Mouse (Mus musculus) liver, embryonic 11.5 days (tissue): ENCODE data around the gene Rplp2. TPM values are rescaled to one million over a fixed set of nuclear protein-coding genes. Genes with fewer than 3 reads are reported as not detected.

Experiments
- ATAC-seq: fragments of 200-750 bp; cut with Nextera tagmentation; replicated peaks from 2 replicates; pipeline ENCODE4 v1.8.0; 2017; ENCODE audit warnings: moderate number of reproducible peaks, mild to moderate bottlenecking, moderate TSS enrichment, moderate library complexity; ENCODE audit not compliant: low FRiP score
- DNase-seq: peaks from one replicate; pipeline ENCODE4 v3.0.0-alpha.2; 2017; ENCODE audit warnings: low spot score
- H3K27ac ChIP-seq: fragments of 300-500 bp; sonication (generic); 2 replicates; pipeline ENCODE4 v1.5.1; 2014; ENCODE audit warnings: mild to moderate bottlenecking, low read depth, low read length, control low read depth
- H3K27me3 ChIP-seq: fragments of 300-500 bp; sonication (generic); replicated peaks from 2 replicates; pipeline ENCODE4 v1.6.1; 2014; ENCODE audit warnings: low read length, mixed read lengths; ENCODE audit not compliant: control insufficient read depth, insufficient read depth
- H3K36me3 ChIP-seq: fragments of 300-500 bp; sonication (generic); 2 replicates; pipeline ENCODE4 v1.6.1; 2014; ENCODE audit warnings: mild to moderate bottlenecking, low read length, moderate library complexity, mixed read lengths; ENCODE audit not compliant: control insufficient read depth, insufficient read depth
- H3K4me1 ChIP-seq: fragments of 300-500 bp; sonication (generic); replicated peaks from 2 replicates; pipeline ENCODE4 v1.6.1; 2014; ENCODE audit warnings: low read length, mixed read lengths; ENCODE audit not compliant: control insufficient read depth, insufficient read depth
- H3K4me2 ChIP-seq: fragments of 300-500 bp; sonication (generic); 2 replicates; pipeline ENCODE4 v1.6.1; 2014; ENCODE audit warnings: mild to moderate bottlenecking, control low read depth, moderate library complexity
- H3K4me3 ChIP-seq: fragments of 300-500 bp; sonication (generic); 2 replicates; pipeline ENCODE4 v1.5.1; 2014; ENCODE audit warnings: low read depth, low read length, control low read depth
- H3K9ac ChIP-seq: fragments of 300-500 bp; sonication (generic); 2 replicates; pipeline ENCODE4 v1.6.1; 2014; ENCODE audit warnings: low read depth, low read length, control low read depth
- H3K9me3 ChIP-seq: fragments of 300-500 bp; sonication (generic); 2 replicates; pipeline ENCODE4 v1.6.1; 2016; ENCODE audit warnings: low read length, inconsistent platforms, mixed read lengths; ENCODE audit not compliant: control insufficient read depth
- WGBS: fragments of 180-500 bp; shearing (Covaris S2); extraction: QIAGEN DNeasy Blood & Tissue Kit; methylation state at CpG from one replicate; pipeline ENCODE4 v1.1.7; 2014; 5-methylcytosine and 5-hydroxymethylcytosine counted together
- polyA plus RNA-seq: library from polyadenylated mRNA; unstranded; fragments of >200 nt; fragmentation: Nextera tagmentation; extraction: Ambion mirVana; gene quantifications from 2 replicates; pipeline ENCODE4 v1.2.1, GENCODE M21; 2014

Gene Rplp2
- polyA plus RNA-seq, 1 experiment from 2014 or later: 1,836 TPM

GRCm38 (mm10) chr7:141470637-141470944 is 23.4 kb downstream of the Rplp2 start:
- Histone ChIP-seq H3K27me3 (peaks cover 2% of the 10 kb centered on the region; the same call in 1 of the 2 replicates), H3K4me2 (no peak overlapping the region), H3K9ac (no peak overlapping the region), H3K4me1 (peaks cover 39% of the 10 kb centered on the region), H3K4me3 (no peak overlapping the region), H3K36me3 (peaks cover 23% of the 10 kb centered on the region), H3K27ac (no peak overlapping the region), H3K9me3 (no peaks in the 10 kb centered on the region)
- DNase-seq: no peak
- 86% methylated on average over 10 of the region's 10 CpGs for WGBS
- no peak for ATAC-seq

- no peaks in the 10 kb centered on the region for H3K27me3 ChIP-seq
- no peak overlapping the region for H3K4me3 ChIP-seq
- peaks cover 42% of the 10 kb centered on the region for H3K4me1 ChIP-seq
- ATAC-seq: no peak
- no peak overlapping the region for H3K9ac ChIP-seq
- 79% methylated on average over 1 of the region's 1 CpGs for WGBS
- no peak overlapping the region for H3K27ac ChIP-seq
- H3K9me3 ChIP-seq: no peaks in the 10 kb centered on the region
- H3K4me2 ChIP-seq: no peak overlapping the region
- no peak for DNase-seq
- H3K36me3 ChIP-seq: peaks cover 23% of the 10 kb centered on the region
Measured at GRCm38 (mm10) chr7:141471236-141471635, 24.1 kb downstream of the Rplp2 start.

- no peak overlapping the region for H3K4me3 ChIP-seq
- peaks cover 44% of the 10 kb centered on the region for H3K4me1 ChIP-seq
- H3K9ac ChIP-seq: no peak overlapping the region
- DNase-seq (no peak), ATAC-seq (no peak)
- H3K27ac ChIP-seq: no peak overlapping the region
- no peaks in the 10 kb centered on the region for H3K27me3 ChIP-seq
- WGBS: 73% methylated on average over 6 of the region's 6 CpGs
- H3K4me2 ChIP-seq: no peak overlapping the region
- no peaks in the 10 kb centered on the region for H3K9me3 ChIP-seq
- peaks cover 23% of the 10 kb centered on the region for H3K36me3 ChIP-seq
Measured at GRCm38 (mm10) chr7:141472226-141472625, 25.1 kb downstream of the Rplp2 start.

- Histone ChIP-seq H3K4me2 (no peak overlapping the region), H3K4me3 (no peak overlapping the region), H3K4me1 (peaks cover 49% of the 10 kb centered on the region), H3K27ac (no peak overlapping the region), H3K9ac (no peak overlapping the region), H3K36me3 (peaks cover 23% of the 10 kb centered on the region), H3K27me3 (no peaks in the 10 kb centered on the region), H3K9me3 (no peaks in the 10 kb centered on the region)
- DNase-seq (no peak), ATAC-seq (no peak)
- 92% methylated on average over 6 of the region's 6 CpGs for WGBS
Measured at GRCm38 (mm10) chr7:141472763-141473162, 25.6 kb downstream of the Rplp2 start.

GRCm38 (mm10) chr7:141474160-141474559 is 27.0 kb downstream of the Rplp2 start:
- DNase-seq: no peak
- peak overlapping the region; percentile 88 for H3K4me3 ChIP-seq
- peak overlapping the region; percentile 85 for H3K9ac ChIP-seq
- no peak for ATAC-seq
- H3K36me3 ChIP-seq: peaks cover 23% of the 10 kb centered on the region
- H3K9me3 ChIP-seq: no peaks in the 10 kb centered on the region
- peaks cover 45% of the 10 kb centered on the region for H3K4me1 ChIP-seq
- no peak overlapping the region for H3K27ac ChIP-seq
- WGBS: 5% methylated on average over 5 of the region's 5 CpGs
- H3K27me3 ChIP-seq: no peaks in the 10 kb centered on the region
- peak overlapping the region; percentile 91 for H3K4me2 ChIP-seq

- DNase-seq (peak; percentile 93), ATAC-seq (peak; percentile 77)
- Histone ChIP-seq H3K4me1 (peaks cover 38% of the 10 kb centered on the region), H3K27ac (peak within 1 kb of the TSS; percentile 90), H3K9me3 (no peaks in the 10 kb centered on the region), H3K4me3 (peak within 1 kb of the TSS; percentile 88), H3K36me3 (peaks cover 21% of the 10 kb centered on the region), H3K27me3 (no peaks in the 10 kb centered on the region), H3K4me2 (peak within 1 kb of the TSS; percentile 91), H3K9ac (peak within 1 kb of the TSS; percentile 85)
- under 1% methylated on average over 87 of the region's 87 CpGs for WGBS
Measured at GRCm38 (mm10) chr7:141475011-141475804, 28.0 kb downstream of the Rplp2 start, which contains the start of the genes Polr2l and Tspan4. Gene Polr2l, minus strand, starts transcription at chr7:141475132. Gene Tspan4, plus strand, starts transcription at chr7:141475240.

- Histone ChIP-seq H3K4me2 (peak overlapping the region; percentile 91), H3K9ac (peak overlapping the region; percentile 85), H3K4me1 (peaks cover 39% of the 10 kb centered on the region), H3K9me3 (no peaks in the 10 kb centered on the region), H3K27me3 (no peaks in the 10 kb centered on the region), H3K36me3 (peaks cover 16% of the 10 kb centered on the region), H3K27ac (peak overlapping the region; percentile 90), H3K4me3 (peak overlapping the region; percentile 88)
- WGBS: 0% methylated on average over 12 of the region's 12 CpGs
- no peak for ATAC-seq
- DNase-seq: no peak
Measured at GRCm38 (mm10) chr7:141475805-141476158, 28.6 kb downstream of the Rplp2 start.

- Histone ChIP-seq H3K9ac (peak overlapping the region; percentile 85), H3K27ac (peak overlapping the region; percentile 90), H3K4me3 (peak overlapping the region; percentile 88), H3K27me3 (no peaks in the 10 kb centered on the region), H3K4me1 (peaks cover 45% of the 10 kb centered on the region), H3K9me3 (no peaks in the 10 kb centered on the region), H3K36me3 (peaks cover 10% of the 10 kb centered on the region), H3K4me2 (peak overlapping the region; percentile 91)
- DNase-seq (peak; percentile 82), ATAC-seq (peak; percentile 42)
- WGBS: 0% methylated on average over 10 of the region's 17 CpGs
Measured at GRCm38 (mm10) chr7:141476226-141476980, 29.2 kb downstream of the Rplp2 start.
